Mouse (Mus musculus): ENCODE results near the gene Cit. TPM values are rescaled to one million over a fixed set of nuclear protein-coding genes. Genes with fewer than 3 reads are reported as not detected.

Cit gene
- total and polyA plus RNA-seq, 3 experiments = 21.5 to 32.9 (median 24.1) TPM

DNA sequence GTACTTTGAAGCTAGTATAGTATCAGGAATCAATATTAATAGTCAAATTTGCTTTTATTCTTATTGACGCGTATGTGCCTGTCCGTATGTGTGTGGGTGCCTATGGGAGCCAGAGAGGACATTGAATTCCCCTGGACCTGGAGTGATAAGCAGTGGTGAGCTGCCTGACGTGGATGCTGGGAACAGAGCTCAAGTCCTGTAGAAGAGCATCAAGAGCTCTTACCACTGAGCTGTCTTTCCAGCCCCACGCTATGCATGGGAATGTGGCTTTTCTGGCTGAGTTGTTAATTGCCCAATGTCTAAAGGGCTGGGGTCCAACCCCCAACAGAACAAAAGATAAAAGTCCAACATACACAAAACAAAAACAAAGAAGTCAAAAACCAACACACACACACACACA is 131.4 kb downstream of the Cit start:
- H3K4me3 ChIP-seq (ENCODE audit: control insufficient read depth in 1 of 2, insufficient read depth in 1 of 2, low read depth in 2 of 2, low read length in 2 of 2) = no peak overlapping the region
- no peaks in the 10 kb centered on the region for H3K79me2 ChIP-seq (ENCODE audit: control insufficient read depth, insufficient read depth, low read length, poor library complexity)
- H3K27me3 ChIP-seq (ENCODE audit: control insufficient read depth in 1 of 2, insufficient read depth in 2 of 2, low read length in 2 of 2) = no peaks in the 10 kb centered on the region
- TF ChIP-seq UBTF (IDR thresholded peaks at IDR 0.05; ENCODE audit: borderline replicate concordance, insufficient read depth, low read depth, low read length) (no peak), TAL1 (IDR thresholded peaks at IDR 0.05; ENCODE audit: low read length) (no peak), NELFE (IDR thresholded peaks at IDR 0.05; ENCODE audit: low read depth, low read length) (no peak), E2F4 (IDR thresholded peaks at IDR 0.05; ENCODE audit: borderline replicate concordance, low read depth, low read length) (no peak), SIN3A (IDR thresholded peaks at IDR 0.05; ENCODE audit: low read length) (no peak), RCOR1 (IDR thresholded peaks at IDR 0.05; ENCODE audit: low read depth, low read length) (no peak)
- H3K9ac ChIP-seq (ENCODE audit: control insufficient read depth, low read depth, low read length, poor library complexity, severe bottlenecking) = no peak overlapping the region
- no peaks in the 10 kb centered on the region for H3K9me3 ChIP-seq (replicated peaks; ENCODE audit: insufficient read depth, low read length)
- H3K36me3 ChIP-seq (ENCODE audit: control insufficient read depth in 1 of 2, insufficient read depth in 2 of 2, low read length in 2 of 2) = peaks cover 0 to 6% of the 10 kb centered on the region in 2 experiments; a peak in 2 of 4 replicates
- DNase-seq (ENCODE audit: low read depth, low spot score) = no peak
- H3K4me1 ChIP-seq (ENCODE audit: control insufficient read depth in 1 of 2, insufficient read depth in 2 of 2, low read length in 2 of 2) = no peaks in the 10 kb centered on the region
- no peak overlapping the region for H3K27ac ChIP-seq (ENCODE audit: control insufficient read depth, low read depth, low read length)

DNA sequence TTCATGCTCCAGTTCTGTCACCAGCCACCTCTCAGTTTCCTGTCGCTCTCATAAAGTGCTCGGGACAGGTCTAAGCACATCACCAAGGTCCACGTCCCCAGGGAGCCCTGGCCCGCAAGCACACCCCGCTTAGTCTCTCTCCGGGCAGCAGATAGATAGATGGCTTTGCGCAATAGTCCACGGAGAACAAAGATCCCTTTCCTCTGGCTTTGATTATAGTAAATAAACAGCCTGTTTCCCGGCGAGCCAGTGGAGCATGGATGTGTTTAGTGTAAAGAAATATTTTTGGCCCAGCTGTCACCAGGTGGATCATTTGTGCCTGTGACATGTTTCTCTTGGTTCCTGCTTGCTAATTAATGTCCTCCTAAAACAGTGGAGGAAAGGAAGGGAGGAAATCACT is 132.2 kb downstream of the Cit start:
- Histone ChIP-seq H3K9ac (ENCODE audit: control insufficient read depth, low read depth, low read length, poor library complexity, severe bottlenecking) (no peak overlapping the region), H3K27ac (ENCODE audit: control insufficient read depth, low read depth, low read length) (no peak overlapping the region), H3K79me2 (ENCODE audit: control insufficient read depth, insufficient read depth, low read length, poor library complexity) (no peaks in the 10 kb centered on the region), H3K4me3 (ENCODE audit: control insufficient read depth in 1 of 2, insufficient read depth in 1 of 2, low read depth in 2 of 2, low read length in 2 of 2) (no peak overlapping the region), H3K9me3 (replicated peaks; ENCODE audit: insufficient read depth, low read length) (no peaks in the 10 kb centered on the region), H3K36me3 (ENCODE audit: control insufficient read depth in 1 of 2, insufficient read depth in 2 of 2, low read length in 2 of 2) (peaks cover 0 to 6% of the 10 kb centered on the region in 2 experiments; a peak in 2 of 4 replicates), H3K27me3 (ENCODE audit: control insufficient read depth in 1 of 2, insufficient read depth in 2 of 2, low read length in 2 of 2) (no peaks in the 10 kb centered on the region), H3K4me1 (ENCODE audit: control insufficient read depth in 1 of 2, insufficient read depth in 2 of 2, low read length in 2 of 2) (no peaks in the 10 kb centered on the region)
- TF ChIP-seq NELFE (IDR thresholded peaks at IDR 0.05; ENCODE audit: low read depth, low read length) = no peak
- TF ChIP-seq MYC (IDR thresholded peaks at IDR 0.05; ENCODE audit: low read depth, low read length) = no peak
- TF ChIP-seq MAFK (IDR thresholded peaks at IDR 0.05; ENCODE audit: borderline replicate concordance, low read depth, low read length) = no peak
- no peak for TF ChIP-seq KAT2A (conservative IDR thresholded peaks at IDR 0.05; ENCODE audit: low read depth, low read length)
- no peak for TF ChIP-seq MAX (IDR thresholded peaks at IDR 0.05; ENCODE audit: low read length)
- no peak for TF ChIP-seq JUND (IDR thresholded peaks at IDR 0.05; ENCODE audit: low read depth, low read length)
- TF ChIP-seq SIN3A (IDR thresholded peaks at IDR 0.05; ENCODE audit: low read length) = no peak
- TF ChIP-seq SMC3 (IDR thresholded peaks at IDR 0.05; ENCODE audit: low read depth, low read length) = no peak
- no peak for TF ChIP-seq HCFC1 (IDR thresholded peaks at IDR 0.05; ENCODE audit: low read depth, low read length)
- TF ChIP-seq UBTF (IDR thresholded peaks at IDR 0.05; ENCODE audit: borderline replicate concordance, insufficient read depth, low read depth, low read length) = no peak
- TF ChIP-seq TBP (IDR thresholded peaks at IDR 0.05; ENCODE audit: low read depth, low read length) = no peak
- no peak for TF ChIP-seq RAD21 (IDR thresholded peaks at IDR 0.05; ENCODE audit: low read depth, low read length)
- DNase-seq (ENCODE audit: low read depth, low spot score) = no peak

DNA sequence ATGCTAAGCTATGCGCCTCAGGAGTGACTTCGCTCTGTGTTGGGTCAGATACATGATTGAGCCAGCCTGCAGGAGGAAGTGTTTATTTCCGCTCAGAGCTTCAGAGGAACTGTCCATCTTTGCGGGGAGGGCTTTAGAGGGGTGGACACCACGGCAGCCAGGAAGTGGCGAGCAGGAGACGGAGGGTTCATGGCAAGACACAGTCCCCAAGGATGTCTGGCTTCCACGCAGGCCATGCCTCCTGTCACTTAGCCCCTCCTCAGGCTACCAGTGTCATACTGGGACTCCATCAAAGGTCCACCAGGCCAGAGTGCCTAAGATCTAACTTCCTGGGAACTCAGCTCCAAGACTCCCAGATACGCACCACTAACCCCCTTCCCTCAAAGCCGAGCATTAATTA is 132.7 kb downstream of the Cit start:
- H3K4me3 ChIP-seq (ENCODE audit: control insufficient read depth in 1 of 2, insufficient read depth in 1 of 2, low read depth in 2 of 2, low read length in 2 of 2) = no peak overlapping the region
- H3K27me3 ChIP-seq (ENCODE audit: control insufficient read depth in 1 of 2, insufficient read depth in 2 of 2, low read length in 2 of 2) = no peaks in the 10 kb centered on the region
- no peak for DNase-seq (ENCODE audit: low read depth, low spot score)

More for the DNA sequence above, 132.7 kb downstream of the Cit start:
- peaks cover 0 to under 1% of the 10 kb centered on the region in 2 experiments; a peak in 1 of 4 replicates for H3K4me1 ChIP-seq (ENCODE audit: control insufficient read depth in 1 of 2, insufficient read depth in 2 of 2, low read length in 2 of 2)
- TF ChIP-seq ETS1 (IDR thresholded peaks at IDR 0.05; ENCODE audit: low read depth, low read length) (no peak), RCOR1 (IDR thresholded peaks at IDR 0.05; ENCODE audit: low read depth, low read length) (no peak), MAFK (IDR thresholded peaks at IDR 0.05; ENCODE audit: borderline replicate concordance, low read depth, low read length) (no peak), TCF12 (IDR thresholded peaks at IDR 0.05; ENCODE audit: low read depth, low read length) (no peak)
- H3K9ac ChIP-seq (ENCODE audit: control insufficient read depth, low read depth, low read length, poor library complexity, severe bottlenecking) = no peak overlapping the region
- H3K79me2 ChIP-seq (ENCODE audit: control insufficient read depth, insufficient read depth, low read length, poor library complexity) = no peaks in the 10 kb centered on the region
- no peaks in the 10 kb centered on the region for H3K9me3 ChIP-seq (replicated peaks; ENCODE audit: insufficient read depth, low read length)
- H3K36me3 ChIP-seq (ENCODE audit: control insufficient read depth in 1 of 2, insufficient read depth in 2 of 2, low read length in 2 of 2) = peaks cover 3 to 6% of the 10 kb centered on the region in 2 experiments
- no peak overlapping the region for H3K27ac ChIP-seq (ENCODE audit: control insufficient read depth, low read depth, low read length)

All from MEL (cell line).